Mouse (Mus musculus) embryonic facial prominence, embryonic 12.5 days (tissue): Measurements from ENCODE around the gene Olfr1218. TPM values are rescaled to one million over a fixed set of nuclear protein-coding genes. Genes with fewer than 3 reads are reported as not detected.
"Not testable (repeated sequence)": the region's sequence is repeated elsewhere in the genome, so short reads cannot be mapped to it uniquely, and the experiment has no call there.

Source experiments
- ATAC-seq: fragments of 200-750 bp; cut with Nextera tagmentation; 2 replicates; pipeline ENCODE4 v1.8.0; 2017; ENCODE audit not compliant: insufficient number of reproducible peaks, insufficient read depth, low FRiP score, low TSS enrichment
- H3K27ac ChIP-seq: fragments of 300-500 bp; sonication (generic); 2 replicates; pipeline ENCODE4 v1.5.1; 2016; ENCODE audit warnings: mild to moderate bottlenecking
- H3K27me3 ChIP-seq: fragments of 300-500 bp; sonication (generic); 2 replicates; pipeline ENCODE4 v1.6.1; 2016; ENCODE audit warnings: mild to moderate bottlenecking, moderate library complexity
- H3K36me3 ChIP-seq: fragments of 300-500 bp; sonication (generic); 2 replicates; pipeline ENCODE4 v1.6.1; 2016; ENCODE audit warnings: mild to moderate bottlenecking
- H3K4me1 ChIP-seq: fragments of 300-500 bp; sonication (generic); 2 replicates; pipeline ENCODE4 v1.6.1; 2016
- H3K4me2 ChIP-seq: fragments of 300-500 bp; sonication (generic); replicated peaks from 2 replicates; pipeline ENCODE4 v1.6.1; 2016; ENCODE audit warnings: mild to moderate bottlenecking, moderate library complexity
- H3K4me3 ChIP-seq: fragments of 300-500 bp; sonication (generic); 2 replicates; pipeline ENCODE4 v1.5.1; 2016; ENCODE audit warnings: mild to moderate bottlenecking
- H3K9ac ChIP-seq: fragments of 300-500 bp; sonication (generic); 2 replicates; pipeline ENCODE4 v1.6.1; 2016; ENCODE audit warnings: mild to moderate bottlenecking, moderate library complexity
- H3K9me3 ChIP-seq: fragments of 300-500 bp; sonication (generic); 2 replicates; pipeline ENCODE4 v1.6.1; 2016; ENCODE audit warnings: mild to moderate bottlenecking, moderate library complexity
- WGBS: fragments of 180-500 bp; shearing (Covaris S2); methylation state at CpG from one replicate; pipeline ENCODE4 v1.1.7; 2016; 5-methylcytosine and 5-hydroxymethylcytosine counted together
- polyA plus RNA-seq: library from polyadenylated mRNA; unstranded; fragments of >200 nt; fragmentation: Nextera tagmentation; extraction: Ambion mirVana; gene quantifications from 2 replicates; pipeline ENCODE4 v1.2.1, GENCODE M21; 2016

Gene Olfr1218
- polyA plus RNA-seq: not detected in 2 replicates

- H3K4me1 ChIP-seq: no peaks in the 10 kb centered on the region
- no peaks in the 10 kb centered on the region for H3K27me3 ChIP-seq
- H3K9me3 ChIP-seq: no peaks in the 10 kb centered on the region
- no peak within 1 kb of the TSS for H3K4me3 ChIP-seq
- no peak within 1 kb of the TSS for H3K4me2 ChIP-seq
- H3K27ac ChIP-seq: no peak within 1 kb of the TSS
- ATAC-seq: no peak
- H3K9ac ChIP-seq: no peak within 1 kb of the TSS
- H3K36me3 ChIP-seq: no peaks in the 10 kb centered on the region
Observed at GRCm38 (mm10) chr2:89061087-89061486, at the start of gene Olfr1218. Gene Olfr1218 (minus strand): TSS chr2:89061187.

- H3K4me2 ChIP-seq: no peak within 1 kb of the TSS
- no peaks in the 10 kb centered on the region for H3K27me3 ChIP-seq
- WGBS: 81% methylated on average over 3 of the region's 3 CpGs
- no peaks in the 10 kb centered on the region for H3K9me3 ChIP-seq
- H3K27ac ChIP-seq: no peak within 1 kb of the TSS
- H3K36me3 ChIP-seq: no peaks in the 10 kb centered on the region
- H3K4me1 ChIP-seq: no peaks in the 10 kb centered on the region
- H3K9ac ChIP-seq: no peak within 1 kb of the TSS
- no peak within 1 kb of the TSS for H3K4me3 ChIP-seq
- ATAC-seq: no peak
Observed at GRCm38 (mm10) chr2:89106735-89107134, 45.7 kb upstream of the Olfr1218 start, which contains the start of gene Olfr1220. Gene Olfr1220 (minus strand): TSS chr2:89106835.

- Histone ChIP-seq H3K27me3 (no peaks in the 10 kb centered on the region), H3K9me3 (no peaks in the 10 kb centered on the region), H3K27ac (no peak overlapping the region), H3K4me2 (no peak overlapping the region), H3K4me1 (no peaks in the 10 kb centered on the region), H3K9ac (no peak overlapping the region), H3K36me3 (no peaks in the 10 kb centered on the region), H3K4me3 (no peak overlapping the region)
- ATAC-seq: no peak
Observed at GRCm38 (mm10) chr2:89105651-89106050, 44.7 kb upstream of the Olfr1218 start.

DNA sequence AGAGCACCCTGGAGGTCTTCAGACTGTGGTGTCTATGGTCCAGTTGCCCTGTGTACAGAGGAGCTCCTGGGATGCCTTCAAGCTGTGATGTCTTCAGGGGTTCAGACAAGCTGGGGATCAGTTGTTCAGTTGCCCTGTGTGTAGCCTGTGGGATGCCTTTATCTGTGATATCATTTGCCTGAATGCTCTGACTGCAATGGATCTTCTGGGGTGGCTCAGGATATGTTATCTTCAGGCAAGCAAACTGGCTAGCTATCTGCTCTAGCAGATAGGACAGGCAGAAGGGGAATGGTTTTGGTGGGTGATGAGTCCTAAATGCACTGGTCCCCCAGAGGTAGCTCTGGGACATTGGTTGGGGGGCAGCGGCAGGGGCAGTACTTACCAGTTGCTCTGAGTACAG lies 32.9 kb upstream of the Olfr1218 start:
- no peak for ATAC-seq
- Histone ChIP-seq H3K9ac (no peak overlapping the region), H3K4me2 (no peak overlapping the region), H3K4me1 (no peaks in the 10 kb centered on the region), H3K4me3 (no peak overlapping the region), H3K27ac (no peak overlapping the region), H3K36me3 (no peaks in the 10 kb centered on the region), H3K27me3 (no peaks in the 10 kb centered on the region), H3K9me3 (no peaks in the 10 kb centered on the region)
- 96% methylated on average over 1 of the region's 1 CpGs for WGBS

- Histone ChIP-seq H3K36me3 (no peaks in the 10 kb centered on the region), H3K9ac (no peak within 1 kb of the TSS), H3K27me3 (no peaks in the 10 kb centered on the region), H3K4me2 (no peak within 1 kb of the TSS), H3K27ac (no peak within 1 kb of the TSS), H3K4me3 (no peak within 1 kb of the TSS), H3K4me1 (no peaks in the 10 kb centered on the region), H3K9me3 (no peaks in the 10 kb centered on the region)
- no peak for ATAC-seq
- WGBS: 65% methylated on average over 1 of the region's 1 CpGs
Observed at GRCm38 (mm10) chr2:89083413-89083812, 22.4 kb upstream of the Olfr1218 start, which contains the start of gene Olfr1219. Gene Olfr1219 (minus strand): TSS chr2:89083513.

DNA sequence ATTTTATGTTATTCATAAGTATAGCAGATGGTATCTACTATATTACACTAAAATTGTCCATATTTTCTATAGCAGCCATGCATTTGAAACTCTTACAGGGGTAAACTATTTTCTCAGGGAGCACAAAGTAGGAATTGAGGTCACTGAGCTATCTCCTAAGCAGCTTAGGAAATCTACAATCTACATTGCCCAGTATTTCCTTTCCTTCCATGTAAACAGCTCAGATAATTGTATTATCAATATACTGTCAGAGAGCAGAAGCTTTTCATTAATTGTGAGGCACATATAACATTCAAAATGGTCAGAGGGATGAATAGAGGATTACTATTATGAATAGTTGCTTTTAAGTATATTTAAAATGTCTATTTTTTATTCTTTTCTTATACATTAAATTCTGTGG lies 20.5 kb upstream of the Olfr1218 start:
- no peak overlapping the region for H3K4me2 ChIP-seq
- no peaks in the 10 kb centered on the region for H3K27me3 ChIP-seq
- H3K36me3 ChIP-seq: no peaks in the 10 kb centered on the region
- no peak overlapping the region for H3K9ac ChIP-seq
- no peak overlapping the region for H3K4me3 ChIP-seq
- ATAC-seq: no peak
- no peak overlapping the region for H3K27ac ChIP-seq
- no peaks in the 10 kb centered on the region for H3K9me3 ChIP-seq
- no peaks in the 10 kb centered on the region for H3K4me1 ChIP-seq

DNA sequence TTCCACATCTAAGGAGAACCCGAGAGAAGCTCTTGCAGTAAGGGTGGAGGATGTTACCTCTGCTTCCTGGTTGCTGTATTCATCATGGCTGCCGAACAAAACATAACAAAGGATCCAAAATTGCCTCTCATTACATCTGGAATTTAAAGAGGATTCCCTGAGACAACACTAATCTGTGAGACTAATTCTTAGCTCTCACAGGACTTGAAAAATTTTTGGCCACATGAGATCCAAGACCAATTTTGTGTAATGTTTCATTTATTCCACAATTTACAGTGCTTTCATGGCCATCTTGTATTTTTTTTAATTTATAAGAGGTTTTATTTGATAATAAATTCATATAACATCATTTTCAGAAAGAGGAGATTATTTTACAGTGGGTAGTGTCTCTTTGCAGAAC lies 29.0 kb downstream of the Olfr1218 start, which contains the start of gene Olfr1217:
Gene Olfr1217 (minus strand): TSS at position 101 of the 400 bp plus-strand sequence.
- no peak within 1 kb of the TSS for H3K4me2 ChIP-seq
- H3K9ac ChIP-seq: no peak within 1 kb of the TSS
- H3K9me3 ChIP-seq: no peaks in the 10 kb centered on the region
- no peaks in the 10 kb centered on the region for H3K27me3 ChIP-seq
- H3K4me3 ChIP-seq: no peak within 1 kb of the TSS
- no peaks in the 10 kb centered on the region for H3K36me3 ChIP-seq
- H3K4me1 ChIP-seq: no peaks in the 10 kb centered on the region
- no peak within 1 kb of the TSS for H3K27ac ChIP-seq
- WGBS: 70% methylated on average over 2 of the region's 2 CpGs
- no peak for ATAC-seq

DNA sequence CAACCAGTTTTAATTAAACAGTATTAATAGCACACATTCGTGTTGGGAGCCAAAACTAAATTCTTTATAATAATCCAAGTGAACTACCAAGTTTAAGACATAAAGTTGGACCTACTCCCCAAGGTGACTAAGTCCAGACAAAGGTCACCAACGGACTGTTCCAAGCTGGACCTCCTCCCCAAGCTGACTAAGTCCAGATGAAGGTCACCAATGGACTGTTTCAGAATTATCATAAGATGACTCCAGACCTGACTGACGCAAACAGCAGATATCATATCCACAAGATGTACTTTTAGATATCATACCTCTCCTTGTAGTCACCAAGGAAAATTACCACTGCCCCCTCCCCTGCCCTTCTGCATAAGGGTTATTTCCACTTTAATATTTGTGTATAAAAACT lies 39.6 kb downstream of the Olfr1218 start:
- not testable (repeated sequence) for H3K4me1 ChIP-seq, H3K4me2 ChIP-seq, H3K27me3 ChIP-seq, H3K36me3 ChIP-seq, H3K27ac ChIP-seq, ATAC-seq, H3K9me3 ChIP-seq, H3K4me3 ChIP-seq, H3K9ac ChIP-seq
- 72% methylated on average over 3 of the region's 3 CpGs for WGBS

GRCm38 (mm10) chr2:89018240-89018639 lies 42.7 kb downstream of the Olfr1218 start, which contains the start of gene Olfr1216:
Gene Olfr1216 (minus strand): TSS chr2:89018340.
- Histone ChIP-seq H3K4me3 (no peak within 1 kb of the TSS), H3K27ac (no peak within 1 kb of the TSS), H3K4me1 (no peaks in the 10 kb centered on the region), H3K4me2 (no peak within 1 kb of the TSS), H3K36me3 (no peaks in the 10 kb centered on the region), H3K27me3 (no peaks in the 10 kb centered on the region), H3K9ac (no peak within 1 kb of the TSS), H3K9me3 (no peaks in the 10 kb centered on the region)
- no peak for ATAC-seq
- WGBS: 79% methylated on average over 1 of the region's 1 CpGs

GRCm38 (mm10) chr2:89006873-89007272 lies 54.1 kb downstream of the Olfr1218 start, which contains the start of gene Olfr1215:
Gene Olfr1215 (minus strand): TSS chr2:89006973.
- Histone ChIP-seq H3K27me3 (no peaks in the 10 kb centered on the region), H3K36me3 (no peaks in the 10 kb centered on the region), H3K4me3 (no peak within 1 kb of the TSS), H3K4me1 (no peaks in the 10 kb centered on the region), H3K4me2 (no peak within 1 kb of the TSS), H3K9ac (no peak within 1 kb of the TSS), H3K27ac (no peak within 1 kb of the TSS), H3K9me3 (no peaks in the 10 kb centered on the region)
- WGBS: 69% methylated on average over 2 of the region's 2 CpGs
- no peak for ATAC-seq

Other genes starting within 250 kb of the Olfr1218 start
- gene Olfr1202, start 246.7 kb downstream of the Olfr1218 start, polyA plus RNA-seq: 0.04 TPM in 1 of 2 replicates, not detected in the other
- not detected in 2 replicates for gene Olfr1205, start 231.4 kb downstream of the Olfr1218 start, polyA plus RNA-seq
- not detected in 2 replicates for gene Olfr1204, start 211.9 kb downstream of the Olfr1218 start, polyA plus RNA-seq
- gene Olfr1206, start 198.0 kb downstream of the Olfr1218 start, polyA plus RNA-seq: not detected in 2 replicates
- not detected in 2 replicates for gene Olfr1208, start 158.9 kb downstream of the Olfr1218 start, polyA plus RNA-seq
- gene Olfr1209, start 146.0 kb downstream of the Olfr1218 start, polyA plus RNA-seq: not detected in 2 replicates
- not detected in 2 replicates for gene Olfr1211, start 123.1 kb downstream of the Olfr1218 start, polyA plus RNA-seq
- gene Olfr1212, start 107.2 kb downstream of the Olfr1218 start, polyA plus RNA-seq: not detected in 2 replicates
- gene Gm13762, start 80.9 kb downstream of the Olfr1218 start, polyA plus RNA-seq: not detected in 2 replicates
- gene Olfr1214, start 68.5 kb downstream of the Olfr1218 start, polyA plus RNA-seq: not detected in 2 replicates
- not detected in 2 replicates for gene Olfr1215, start 54.2 kb downstream of the Olfr1218 start, polyA plus RNA-seq
- not detected in 2 replicates for gene Olfr1216, start 42.8 kb downstream of the Olfr1218 start, polyA plus RNA-seq
- not detected in 2 replicates for gene Olfr1217, start 29.1 kb downstream of the Olfr1218 start, polyA plus RNA-seq
- gene Olfr1219, start 22.3 kb upstream of the Olfr1218 start, polyA plus RNA-seq: not detected in 2 replicates
- gene Olfr1220, start 45.6 kb upstream of the Olfr1218 start, polyA plus RNA-seq: 0.04 TPM in 1 of 2 replicates, not detected in the other
- not detected in 2 replicates for gene Olfr1221, start 56.1 kb upstream of the Olfr1218 start, polyA plus RNA-seq
- not detected in 2 replicates for gene Olfr1222, start 71.9 kb upstream of the Olfr1218 start, polyA plus RNA-seq
- gene Olfr1223, start 90.4 kb upstream of the Olfr1218 start, polyA plus RNA-seq: not detected in 2 replicates
- not detected in 2 replicates for gene Olfr1224-ps1, start 102.9 kb upstream of the Olfr1218 start, polyA plus RNA-seq
- gene Olfr1225, start 113.5 kb upstream of the Olfr1218 start, polyA plus RNA-seq: not detected in 2 replicates
- gene Olfr1226, start 138.9 kb upstream of the Olfr1218 start, polyA plus RNA-seq: not detected in 2 replicates
- gene Olfr1228, start 192.9 kb upstream of the Olfr1218 start, polyA plus RNA-seq: not detected in 2 replicates
- gene Olfr1229, start 226.8 kb upstream of the Olfr1218 start, polyA plus RNA-seq: not detected in 2 replicates
- gene Olfr1230, start 236.1 kb upstream of the Olfr1218 start, polyA plus RNA-seq: not detected in 2 replicates
- gene Olfr1231, start 245.9 kb upstream of the Olfr1218 start, polyA plus RNA-seq: not detected in 2 replicates